Mouse (Mus musculus) embryonic facial prominence, embryonic 13.5 days (tissue): ENCODE measurements around the gene St6galnac3. TPM values are rescaled to one million over a fixed set of nuclear protein-coding genes. Genes with fewer than 3 reads are reported as not detected.
"Not testable (repeated sequence)": the region's sequence is repeated elsewhere in the genome, so short reads cannot be mapped to it uniquely, and the experiment has no call there.

Source experiments
- ATAC-seq: fragments of 200-750 bp; cut with Nextera tagmentation; 2 replicates; pipeline ENCODE4 v1.8.0; 2017; ENCODE audit warnings: low read depth; ENCODE audit not compliant: insufficient number of reproducible peaks, insufficient read depth, low FRiP score, low TSS enrichment
- H3K27ac ChIP-seq: fragments of 300-500 bp; sonication (generic); 2 replicates; pipeline ENCODE4 v1.5.1; 2015; ENCODE audit warnings: moderate library complexity, mild to moderate bottlenecking, inconsistent platforms
- H3K27me3 ChIP-seq: fragments of 300-500 bp; sonication (generic); 2 replicates; pipeline ENCODE4 v1.6.1; 2015; ENCODE audit warnings: mild to moderate bottlenecking, inconsistent platforms
- H3K36me3 ChIP-seq: fragments of 300-500 bp; sonication (generic); 2 replicates; pipeline ENCODE4 v1.6.1; 2015; ENCODE audit warnings: mild to moderate bottlenecking, inconsistent platforms
- H3K4me1 ChIP-seq: fragments of 300-500 bp; sonication (generic); 2 replicates; pipeline ENCODE4 v1.6.1; 2015; ENCODE audit warnings: inconsistent platforms
- H3K4me2 ChIP-seq: fragments of 300-500 bp; sonication (generic); 2 replicates; pipeline ENCODE4 v1.6.1; 2015; ENCODE audit warnings: moderate library complexity, mild to moderate bottlenecking, inconsistent platforms
- H3K4me3 ChIP-seq: fragments of 300-500 bp; sonication (generic); 2 replicates; pipeline ENCODE4 v1.5.1; 2015; ENCODE audit warnings: mild to moderate bottlenecking, inconsistent platforms
- H3K9ac ChIP-seq: fragments of 300-500 bp; sonication (generic); 2 replicates; pipeline ENCODE4 v1.6.1; 2015; ENCODE audit warnings: mild to moderate bottlenecking, inconsistent platforms
- H3K9me3 ChIP-seq: fragments of 300-500 bp; sonication (generic); 2 replicates; pipeline ENCODE4 v1.6.1; 2016; ENCODE audit warnings: inconsistent platforms
- WGBS: fragments of 180-500 bp; shearing (Covaris S2); methylation state at CpG from one replicate; pipeline ENCODE4 v1.1.7; 2015; ENCODE audit warnings: mixed read lengths; 5-methylcytosine and 5-hydroxymethylcytosine counted together
- polyA plus RNA-seq: library from polyadenylated mRNA; unstranded; fragments of >200 nt; fragmentation: Nextera tagmentation; extraction: Ambion mirVana; gene quantifications from 2 replicates; pipeline ENCODE4 v1.2.1, GENCODE M21; 2015

Gene St6galnac3
- 60.3 and 65.2 TPM in 2 replicates for polyA plus RNA-seq

DNA sequence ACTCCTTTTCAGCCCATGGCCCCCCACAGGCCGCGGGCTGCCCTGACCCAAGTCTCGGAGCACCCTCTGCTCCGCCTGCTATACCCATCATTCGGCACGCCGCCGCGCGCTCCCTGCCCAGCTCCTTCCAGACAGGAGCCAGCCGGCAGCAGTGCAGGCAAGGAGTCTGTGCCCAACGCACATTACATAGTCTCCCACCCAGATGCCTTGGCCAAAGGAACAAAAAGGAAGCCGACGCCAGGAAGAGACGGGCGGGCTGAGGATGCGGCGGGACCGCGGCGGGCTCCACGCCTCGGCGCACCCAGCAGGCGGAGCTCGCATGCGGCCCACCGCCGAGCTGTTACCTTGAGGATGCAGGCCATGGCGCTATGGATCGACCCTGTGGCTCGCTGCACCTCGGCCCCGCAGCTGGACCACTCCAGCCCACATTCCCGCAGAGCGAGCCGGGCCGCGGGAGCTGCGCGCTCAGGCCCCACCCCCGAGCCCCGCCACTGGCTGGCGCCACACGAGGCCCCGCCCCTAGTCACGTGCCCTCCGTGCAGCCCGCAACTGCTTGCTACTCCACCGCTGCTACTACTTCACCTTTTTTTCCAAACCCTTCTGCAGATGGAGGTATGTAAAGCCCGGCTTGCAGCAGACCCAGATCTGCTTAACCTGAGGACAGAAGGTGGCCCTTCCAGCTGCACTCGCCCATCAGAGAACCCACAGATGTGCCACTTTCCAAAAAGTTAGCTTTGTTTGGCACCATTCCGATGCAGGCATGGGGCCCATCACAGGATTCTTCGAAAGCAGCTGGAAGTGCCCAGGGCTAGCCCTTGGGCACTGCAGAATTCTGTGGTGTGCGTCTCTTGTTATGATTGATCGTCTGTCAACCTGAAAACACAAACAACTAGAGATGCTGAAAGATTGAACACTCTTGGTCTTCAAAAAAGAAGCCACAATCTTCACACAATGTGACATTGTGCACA is at the start of gene St6galnac3:
Gene St6galnac3 (minus strand): TSS at position 474 of the 968 bp plus-strand sequence.
- Histone ChIP-seq H3K27me3 (no peaks in the 10 kb centered on the region), H3K9me3 (no peaks in the 10 kb centered on the region), H3K27ac (peak within 1 kb of the TSS; percentile 92), H3K4me1 (peaks cover 38% of the 10 kb centered on the region), H3K4me2 (peak within 1 kb of the TSS; percentile 75), H3K36me3 (no peaks in the 10 kb centered on the region), H3K4me3 (peak within 1 kb of the TSS; percentile 72), H3K9ac (peak within 1 kb of the TSS; percentile 84)
- peak; percentile 94 for ATAC-seq
- WGBS = 1% methylated on average over 56 of the region's 56 CpGs

DNA sequence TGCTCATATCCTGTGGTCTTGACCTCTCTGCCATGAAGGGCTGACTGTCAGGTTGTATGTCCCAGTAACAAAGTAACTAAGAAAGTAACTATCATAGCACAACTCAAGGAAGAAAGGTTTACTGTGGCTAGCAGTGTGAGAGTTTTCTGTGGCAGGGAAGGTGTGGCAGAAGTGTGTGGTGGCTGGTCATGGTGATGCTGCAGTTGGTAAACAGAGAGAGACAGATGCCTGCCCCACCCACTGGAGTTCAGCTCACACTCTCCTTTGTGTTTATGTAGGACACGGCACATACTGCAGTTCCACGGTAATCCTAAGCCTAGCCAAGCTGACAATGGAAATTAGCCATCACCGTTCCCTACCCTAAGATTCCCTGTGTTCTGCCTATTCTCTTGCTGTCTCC is 49.6 kb upstream of the St6galnac3 start:
- Histone ChIP-seq H3K4me3 (no peak overlapping the region), H3K36me3 (no peaks in the 10 kb centered on the region), H3K4me1 (no peaks in the 10 kb centered on the region), H3K4me2 (no peak overlapping the region), H3K27ac (no peak overlapping the region), H3K27me3 (no peaks in the 10 kb centered on the region), H3K9me3 (no peaks in the 10 kb centered on the region), H3K9ac (no peak overlapping the region)
- WGBS = 80% methylated on average over 3 of the region's 3 CpGs
- ATAC-seq = no peak

DNA sequence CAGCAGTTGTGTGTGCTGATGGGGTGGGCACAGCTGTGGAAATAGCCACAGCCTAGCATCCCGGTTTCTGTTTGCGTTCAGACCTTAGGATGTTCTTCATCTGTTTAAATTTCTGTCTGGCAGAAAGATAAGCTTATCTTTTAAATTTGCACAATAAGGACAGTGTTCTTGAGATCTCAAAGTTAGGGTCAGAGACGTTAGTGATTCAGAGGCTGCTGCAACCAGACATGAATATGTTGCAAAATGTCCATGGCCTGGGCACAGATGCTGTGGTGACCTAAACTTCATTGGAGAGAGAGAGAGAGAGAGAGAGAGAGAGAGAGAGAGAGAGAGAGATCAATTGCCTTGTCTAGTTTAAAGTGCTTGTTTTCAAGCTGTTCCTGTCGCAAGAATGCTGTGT is 46.5 kb upstream of the St6galnac3 start:
- H3K36me3 ChIP-seq = no peaks in the 10 kb centered on the region
- no peak overlapping the region for H3K27ac ChIP-seq
- no peak overlapping the region for H3K4me2 ChIP-seq
- no peaks in the 10 kb centered on the region for H3K27me3 ChIP-seq
- no peaks in the 10 kb centered on the region for H3K4me1 ChIP-seq
- no peak for ATAC-seq
- H3K9ac ChIP-seq = no peak overlapping the region
- H3K9me3 ChIP-seq = no peaks in the 10 kb centered on the region
- 69% methylated on average over 4 of the region's 4 CpGs for WGBS
- no peak overlapping the region for H3K4me3 ChIP-seq

DNA sequence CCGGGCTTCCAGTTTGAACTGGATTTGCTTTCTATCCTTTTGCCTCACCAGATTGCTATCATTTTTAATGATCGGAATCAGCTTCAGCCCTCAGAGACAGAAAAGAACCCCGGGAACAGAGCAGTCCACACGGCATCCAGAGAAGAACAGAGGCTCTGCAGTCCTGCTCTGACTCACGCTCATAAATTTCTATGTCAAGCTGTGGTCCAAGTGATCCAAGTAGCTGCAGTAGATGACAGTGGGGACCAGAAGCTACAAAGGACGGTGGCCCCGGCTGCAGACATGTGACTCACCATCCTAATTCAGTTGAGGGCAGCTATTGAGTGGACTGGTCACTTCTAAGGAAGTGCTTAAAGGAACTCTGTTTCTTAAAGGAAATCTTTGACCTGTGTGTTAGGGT is 45.6 kb upstream of the St6galnac3 start:
- no peak for ATAC-seq
- Histone ChIP-seq H3K4me1 (no peaks in the 10 kb centered on the region), H3K27ac (no peak overlapping the region), H3K4me2 (no peak overlapping the region), H3K27me3 (no peaks in the 10 kb centered on the region), H3K36me3 (no peaks in the 10 kb centered on the region), H3K9ac (no peak overlapping the region), H3K4me3 (no peak overlapping the region), H3K9me3 (no peaks in the 10 kb centered on the region)
- 63% methylated on average over 7 of the region's 7 CpGs for WGBS

DNA sequence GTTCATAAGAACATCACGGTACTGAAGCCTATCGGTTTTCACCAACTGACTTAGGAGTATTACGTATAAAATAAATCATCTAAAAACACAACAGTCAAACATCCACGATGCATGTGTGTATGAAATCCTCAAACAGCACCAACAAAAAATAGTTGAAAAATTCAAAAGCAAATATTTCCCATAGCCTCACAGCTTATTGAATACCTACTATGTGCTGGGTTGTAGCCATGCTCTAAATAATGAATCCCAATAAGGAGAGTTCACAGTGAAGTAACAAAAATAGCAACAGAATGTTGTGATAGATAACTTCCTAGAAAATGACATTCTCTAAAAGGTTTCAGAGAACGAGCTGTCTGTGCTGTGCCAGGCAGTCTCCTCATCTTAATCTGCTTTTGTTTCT is 44.2 kb upstream of the St6galnac3 start:
- no peak overlapping the region for H3K27ac ChIP-seq
- H3K4me3 ChIP-seq = no peak overlapping the region
- WGBS = 71% methylated on average over 5 of the region's 5 CpGs
- no peak overlapping the region for H3K9ac ChIP-seq
- ATAC-seq = no peak
- H3K4me1 ChIP-seq = peaks cover 3% of the 10 kb centered on the region; the same call in 1 of the 2 replicates
- no peaks in the 10 kb centered on the region for H3K9me3 ChIP-seq
- H3K36me3 ChIP-seq = no peaks in the 10 kb centered on the region
- H3K27me3 ChIP-seq = no peaks in the 10 kb centered on the region
- H3K4me2 ChIP-seq = no peak overlapping the region

DNA sequence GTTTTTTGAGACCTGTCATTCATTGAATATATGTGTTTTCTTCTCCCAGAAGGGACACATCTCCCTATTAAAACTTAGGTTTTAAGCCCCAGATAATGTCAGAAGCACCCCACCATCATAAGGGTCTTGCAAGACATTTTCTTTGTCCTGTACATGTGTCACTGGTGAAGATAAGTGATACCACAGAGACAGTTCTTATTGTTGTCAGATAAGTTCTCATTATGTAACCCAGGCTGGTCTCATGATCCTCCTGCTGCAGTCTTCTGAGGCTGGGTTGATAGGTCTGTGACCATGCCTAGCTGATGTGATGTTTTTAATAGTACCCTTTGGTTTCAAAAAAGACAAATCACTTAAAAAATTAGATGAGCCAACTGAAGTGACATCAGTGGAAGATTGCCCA is 40.2 kb upstream of the St6galnac3 start:
- H3K27me3 ChIP-seq = no peaks in the 10 kb centered on the region
- H3K4me3 ChIP-seq = no peak overlapping the region
- ATAC-seq = no peak
- peaks cover 6% of the 10 kb centered on the region; the same call in 1 of the 2 replicates for H3K4me1 ChIP-seq
- H3K4me2 ChIP-seq = no peak overlapping the region
- H3K27ac ChIP-seq = no peak overlapping the region
- no peaks in the 10 kb centered on the region for H3K9me3 ChIP-seq
- no peak overlapping the region for H3K9ac ChIP-seq
- H3K36me3 ChIP-seq = no peaks in the 10 kb centered on the region

DNA sequence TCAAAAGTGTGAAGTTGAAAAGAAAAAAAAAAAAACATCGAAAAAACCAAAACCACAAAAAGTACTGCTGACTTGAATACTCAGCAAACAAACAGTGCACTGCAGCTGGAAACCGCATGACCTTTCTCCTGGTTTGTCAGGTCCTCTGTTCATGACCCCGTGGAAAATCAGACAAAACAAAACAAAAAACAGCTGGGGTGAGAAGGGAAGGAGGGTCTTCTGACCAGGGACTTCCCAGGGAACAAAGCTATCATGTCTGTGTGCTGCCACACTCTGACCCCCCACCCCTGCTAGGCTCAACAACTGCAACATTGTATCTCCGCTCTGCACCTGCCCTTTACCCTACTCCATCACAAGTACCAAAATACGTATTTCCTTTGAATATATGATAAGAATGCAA is 39.8 kb upstream of the St6galnac3 start:
- WGBS = 43% methylated on average over 5 of the region's 5 CpGs
- no peaks in the 10 kb centered on the region for H3K9me3 ChIP-seq
- no peak overlapping the region for H3K9ac ChIP-seq
- ATAC-seq = no peak
- H3K4me1 ChIP-seq = peaks cover 6% of the 10 kb centered on the region; the same call in 1 of the 2 replicates
- H3K27ac ChIP-seq = no peak overlapping the region
- H3K36me3 ChIP-seq = no peaks in the 10 kb centered on the region
- H3K27me3 ChIP-seq = no peaks in the 10 kb centered on the region
- no peak overlapping the region for H3K4me3 ChIP-seq
- H3K4me2 ChIP-seq = no peak overlapping the region

DNA sequence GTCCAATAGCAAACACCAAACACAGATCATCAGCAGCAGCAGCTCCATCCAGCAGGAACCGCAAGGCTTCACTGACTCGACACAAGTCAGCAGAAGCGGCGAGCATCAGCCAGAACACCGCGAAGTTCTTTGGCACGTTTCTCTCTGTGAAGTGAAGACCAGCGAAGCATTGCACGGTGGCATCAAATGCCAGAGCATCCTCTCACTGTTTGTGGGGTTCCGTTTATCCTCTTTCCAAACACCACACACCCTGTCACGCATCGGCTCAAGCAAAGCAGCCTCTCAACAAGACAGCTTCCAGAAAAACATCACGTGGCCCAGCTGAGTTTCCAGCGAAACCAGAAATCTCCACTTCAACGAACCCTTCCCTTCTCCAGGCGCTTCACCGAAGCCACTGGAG is 36.2 kb upstream of the St6galnac3 start:
- Histone ChIP-seq H3K4me3 (no peak overlapping the region), H3K27ac (no peak overlapping the region), H3K36me3 (no peaks in the 10 kb centered on the region), H3K27me3 (no peaks in the 10 kb centered on the region), H3K9me3 (no peaks in the 10 kb centered on the region), H3K4me1 (peaks cover 11% of the 10 kb centered on the region; the same call in 1 of the 2 replicates), H3K4me2 (no peak overlapping the region), H3K9ac (no peak overlapping the region)
- ATAC-seq = no peak
- WGBS = 88% methylated on average over 17 of the region's 17 CpGs

DNA sequence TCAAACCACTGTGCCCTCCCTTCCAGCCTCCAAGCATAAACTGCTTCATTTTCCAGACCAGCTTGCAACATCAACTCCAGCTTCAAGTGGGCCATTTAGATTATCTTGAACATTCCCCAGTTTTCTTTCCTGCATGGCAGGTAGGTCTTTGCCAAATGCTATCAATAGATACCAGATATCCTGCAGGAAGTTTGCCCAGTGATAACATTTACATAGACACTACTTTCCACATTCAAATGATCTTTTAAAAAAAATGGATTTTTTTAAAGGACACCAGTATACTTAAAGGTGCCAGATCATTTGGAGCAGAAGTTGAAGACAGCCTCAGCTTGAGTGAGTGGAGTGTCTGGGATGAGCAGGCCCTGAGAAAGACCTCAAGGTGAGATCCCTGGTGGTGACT is 34.3 kb upstream of the St6galnac3 start:
- Histone ChIP-seq H3K9ac (no peak overlapping the region), H3K36me3 (no peaks in the 10 kb centered on the region), H3K4me3 (no peak overlapping the region), H3K4me1 (peaks cover 9% of the 10 kb centered on the region), H3K27me3 (no peaks in the 10 kb centered on the region), H3K9me3 (no peaks in the 10 kb centered on the region), H3K4me2 (no peak overlapping the region), H3K27ac (no peak overlapping the region)
- no peak for ATAC-seq

DNA sequence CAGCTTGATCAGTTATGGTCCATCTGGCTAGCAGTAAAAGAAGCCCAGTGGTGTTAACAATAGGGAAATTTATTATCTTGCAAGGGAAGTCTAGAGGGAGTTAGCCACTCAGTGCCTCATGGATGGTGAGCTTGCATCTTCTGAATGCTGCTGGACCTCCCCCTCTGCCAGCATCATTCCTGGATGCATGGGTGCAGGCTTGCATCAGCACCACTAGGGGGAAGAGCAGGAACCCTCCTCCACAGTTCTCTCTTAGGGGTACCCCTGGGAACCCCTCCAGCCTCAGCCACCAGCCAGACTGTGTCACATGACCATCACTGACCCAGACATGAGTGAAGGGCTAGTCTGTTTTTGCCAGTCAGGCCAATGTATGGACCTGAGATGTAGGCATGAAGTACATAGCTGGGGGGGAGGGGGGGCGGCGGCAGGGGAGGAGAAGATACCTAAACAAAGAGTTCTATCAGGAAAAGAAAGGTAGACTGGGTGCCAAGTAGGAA is 31.6 kb upstream of the St6galnac3 start:
- no peak overlapping the region for H3K27ac ChIP-seq
- H3K9me3 ChIP-seq = no peaks in the 10 kb centered on the region
- H3K27me3 ChIP-seq = no peaks in the 10 kb centered on the region
- H3K4me3 ChIP-seq = no peak overlapping the region
- H3K9ac ChIP-seq = no peak overlapping the region
- no peak; the same call in 1 of the 2 replicates for ATAC-seq
- H3K36me3 ChIP-seq = no peaks in the 10 kb centered on the region
- 100% methylated on average over 2 of the region's 2 CpGs for WGBS
- no peak overlapping the region for H3K4me2 ChIP-seq
- peaks cover 6% of the 10 kb centered on the region; the same call in 1 of the 2 replicates for H3K4me1 ChIP-seq

DNA sequence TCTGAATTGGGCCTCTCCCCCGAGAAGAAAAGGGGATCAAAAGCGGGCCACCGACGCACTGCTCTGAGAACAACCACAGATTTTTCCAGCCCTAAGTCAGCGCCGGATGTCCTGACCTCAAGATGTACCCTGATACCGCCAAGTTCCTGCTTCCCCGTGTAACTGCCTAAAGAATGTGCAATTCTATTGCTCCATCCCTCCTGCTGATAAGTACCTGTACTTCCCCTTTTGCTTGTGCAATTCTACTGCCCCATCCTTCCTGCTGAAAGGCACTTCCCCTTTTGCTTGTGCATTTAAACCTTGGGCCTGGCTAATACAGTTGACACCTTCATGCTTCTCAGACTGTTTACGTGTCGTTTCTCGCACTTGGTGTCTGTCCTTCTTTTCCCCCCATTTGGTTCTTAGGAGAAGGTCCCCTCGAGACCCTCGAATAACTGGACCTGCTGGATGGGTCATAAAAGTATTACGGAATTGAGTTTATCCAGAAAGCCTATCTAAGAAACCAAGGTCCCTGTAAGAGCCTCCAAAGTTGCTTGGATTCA is 30.9 kb upstream of the St6galnac3 start:
- not testable (repeated sequence) for H3K9me3 ChIP-seq, H3K27ac ChIP-seq, H3K4me3 ChIP-seq, H3K9ac ChIP-seq, H3K4me2 ChIP-seq, H3K36me3 ChIP-seq, H3K27me3 ChIP-seq, H3K4me1 ChIP-seq, ATAC-seq
- 78% methylated on average over 14 of the region's 14 CpGs for WGBS

DNA sequence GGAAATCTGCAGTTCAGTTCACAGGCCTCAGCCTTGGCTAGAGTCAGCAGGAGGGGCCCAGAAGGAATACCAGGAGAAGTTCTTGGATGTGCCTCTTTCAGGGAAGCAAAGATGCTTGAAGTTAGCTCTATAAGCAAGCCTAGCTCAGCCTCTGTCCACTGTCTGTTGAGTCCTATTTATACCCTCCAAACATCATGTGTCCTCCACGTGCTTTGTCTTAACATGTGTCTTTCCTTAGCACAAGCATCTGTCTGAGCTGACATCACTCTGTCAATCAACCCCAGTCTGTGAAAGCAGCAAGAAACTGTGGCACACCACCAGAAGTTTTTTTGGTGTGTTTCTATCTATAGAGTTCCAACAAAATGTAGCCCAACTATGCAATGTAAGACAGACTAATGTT is 26.5 kb upstream of the St6galnac3 start:
- H3K27me3 ChIP-seq = no peaks in the 10 kb centered on the region
- WGBS = 20% methylated on average over 1 of the region's 1 CpGs
- no peak overlapping the region for H3K27ac ChIP-seq
- H3K36me3 ChIP-seq = no peaks in the 10 kb centered on the region
- no peak overlapping the region for H3K4me3 ChIP-seq
- H3K9ac ChIP-seq = no peak overlapping the region
- no peaks in the 10 kb centered on the region; the same call in 1 of the 2 replicates for H3K4me1 ChIP-seq
- no peak overlapping the region for H3K4me2 ChIP-seq
- ATAC-seq = no peak
- H3K9me3 ChIP-seq = no peaks in the 10 kb centered on the region
